Mouse (Mus musculus): Measurements from ENCODE around the gene Ccn5. TPM values are rescaled to one million over a fixed set of nuclear protein-coding genes. Genes with fewer than 3 reads are reported as not detected.

Ccn5 gene
- total and polyA plus RNA-seq, 3 experiments: not detected

DNA sequence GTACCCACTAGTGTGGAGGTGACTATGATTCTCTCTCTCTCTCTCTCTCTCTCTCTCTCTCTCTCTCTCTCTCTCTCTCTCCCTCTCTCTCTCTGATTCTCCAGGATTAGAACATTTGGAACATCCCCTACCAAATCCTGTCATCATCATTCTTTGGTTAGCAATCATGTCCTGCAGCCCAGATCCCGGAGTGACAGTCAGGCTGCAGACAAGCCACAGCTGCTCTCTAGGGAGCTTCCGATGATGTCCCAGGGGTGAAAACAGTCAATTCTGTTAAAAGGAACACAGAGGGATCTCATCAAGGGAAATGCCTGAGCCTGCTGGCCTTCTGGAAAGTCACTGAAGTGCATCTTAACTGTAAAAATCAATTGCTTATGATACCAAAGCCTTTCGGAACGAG, 21.4 kb downstream of the Ccn5 start:
- no peak for TF ChIP-seq GATA1 (IDR thresholded peaks at IDR 0.05; ENCODE audit: low read depth, low read length)
- Histone ChIP-seq H3K9me3 (replicated peaks; ENCODE audit: insufficient read depth, low read length) (no peaks in the 10 kb centered on the region), H3K27ac (ENCODE audit: control insufficient read depth, low read depth, low read length) (no peak overlapping the region), H3K36me3 (ENCODE audit: control insufficient read depth in 1 of 2, insufficient read depth in 2 of 2, low read length in 2 of 2) (no peaks in the 10 kb centered on the region), H3K27me3 (ENCODE audit: control insufficient read depth in 1 of 2, insufficient read depth in 2 of 2, low read length in 2 of 2) (peaks cover 3% of the 10 kb centered on the region in 2 experiments), H3K79me2 (ENCODE audit: control insufficient read depth, insufficient read depth, low read length, poor library complexity) (no peaks in the 10 kb centered on the region), H3K9ac (ENCODE audit: control insufficient read depth, low read depth, low read length, poor library complexity, severe bottlenecking) (no peak overlapping the region), H3K4me3 (ENCODE audit: control insufficient read depth in 1 of 2, insufficient read depth in 1 of 2, low read depth in 2 of 2, low read length in 2 of 2) (no peak overlapping the region), H3K4me1 (ENCODE audit: control insufficient read depth in 1 of 2, insufficient read depth in 2 of 2, low read length in 2 of 2) (no peaks in the 10 kb centered on the region)
- DNase-seq (ENCODE audit: low read depth, low spot score): no peak

GRCm38 (mm10) chr2:163853461-163853901, 32.8 kb downstream of the Ccn5 start, which contains the start of gene Kcnk15:
Kcnk15 (plus strand) TSS chr2:163853651.
- no peak within 1 kb of the TSS for H3K4me3 ChIP-seq (ENCODE audit: control insufficient read depth in 1 of 2, insufficient read depth in 1 of 2, low read depth in 2 of 2, low read length in 2 of 2)
- DNase-seq (ENCODE audit: low read depth, low spot score): no peak
- H3K36me3 ChIP-seq (ENCODE audit: control insufficient read depth in 1 of 2, insufficient read depth in 2 of 2, low read length in 2 of 2): no peaks in the 10 kb centered on the region
- H3K9me3 ChIP-seq (replicated peaks; ENCODE audit: insufficient read depth, low read length): no peaks in the 10 kb centered on the region
- TF ChIP-seq MAFK (IDR thresholded peaks at IDR 0.05; ENCODE audit: borderline replicate concordance, low read depth, low read length) (no peak), MEF2A (IDR thresholded peaks at IDR 0.05; ENCODE audit: extremely low read depth, insufficient replicate concordance, low read depth, low read length, poor library complexity, severe bottlenecking) (no peak), MYB (IDR thresholded peaks at IDR 0.05; ENCODE audit: low read depth, low read length) (no peak), CTCF (IDR thresholded peaks at IDR 0.05 in 2 of 3, conservative IDR thresholded peaks at IDR 0.05 in 1 of 3; ENCODE audit: control insufficient read depth in 1 of 3, insufficient read depth in 1 of 3, low read depth in 2 of 3, low read length in 3 of 3, poor library complexity in 1 of 3, severe bottlenecking in 1 of 3) (0 out of 6 replicates have a peak, but pooled peaks of 1 of the 3 experiments have one; percentile 1), HCFC1 (IDR thresholded peaks at IDR 0.05; ENCODE audit: low read depth, low read length) (no peak), ZKSCAN1 (IDR thresholded peaks at IDR 0.05; ENCODE audit: low read depth, low read length) (no peak)
- no peak within 1 kb of the TSS for H3K27ac ChIP-seq (ENCODE audit: control insufficient read depth, low read depth, low read length)
- H3K79me2 ChIP-seq (ENCODE audit: control insufficient read depth, insufficient read depth, low read length, poor library complexity): no peaks in the 10 kb centered on the region
- peaks cover 0 to 3% of the 10 kb centered on the region in 2 experiments; a peak in 2 of 4 replicates for H3K27me3 ChIP-seq (ENCODE audit: control insufficient read depth in 1 of 2, insufficient read depth in 2 of 2, low read length in 2 of 2)
- no peak within 1 kb of the TSS for H3K9ac ChIP-seq (ENCODE audit: control insufficient read depth, low read depth, low read length, poor library complexity, severe bottlenecking)
- H3K4me1 ChIP-seq (ENCODE audit: control insufficient read depth in 1 of 2, insufficient read depth in 2 of 2, low read length in 2 of 2): no peaks in the 10 kb centered on the region

GRCm38 (mm10) chr2:163857233-163857632, 36.6 kb downstream of the Ccn5 start:
- Histone ChIP-seq H3K9ac (ENCODE audit: control insufficient read depth, low read depth, low read length, poor library complexity, severe bottlenecking) (no peak overlapping the region), H3K4me1 (ENCODE audit: control insufficient read depth in 1 of 2, insufficient read depth in 2 of 2, low read length in 2 of 2) (no peaks in the 10 kb centered on the region), H3K27me3 (ENCODE audit: control insufficient read depth in 1 of 2, insufficient read depth in 2 of 2, low read length in 2 of 2) (no peaks in the 10 kb centered on the region; a peak in 1 of 4 replicates), H3K4me3 (ENCODE audit: control insufficient read depth in 1 of 2, insufficient read depth in 1 of 2, low read depth in 2 of 2, low read length in 2 of 2) (no peak overlapping the region), H3K9me3 (replicated peaks; ENCODE audit: insufficient read depth, low read length) (no peaks in the 10 kb centered on the region), H3K36me3 (ENCODE audit: control insufficient read depth in 1 of 2, insufficient read depth in 2 of 2, low read length in 2 of 2) (no peaks in the 10 kb centered on the region), H3K79me2 (ENCODE audit: control insufficient read depth, insufficient read depth, low read length, poor library complexity) (no peaks in the 10 kb centered on the region), H3K27ac (ENCODE audit: control insufficient read depth, low read depth, low read length) (no peak overlapping the region)
- TF ChIP-seq MYC (IDR thresholded peaks at IDR 0.05; ENCODE audit: low read depth, low read length): no peak
- no peak for TF ChIP-seq RCOR1 (IDR thresholded peaks at IDR 0.05; ENCODE audit: low read depth, low read length)
- TF ChIP-seq ZMIZ1 (IDR thresholded peaks at IDR 0.05; ENCODE audit: low read depth, low read length): no peak
- TF ChIP-seq NRF1 (IDR thresholded peaks at IDR 0.05; ENCODE audit: insufficient read depth, low read depth, low read length, poor library complexity, severe bottlenecking): no peak
- TF ChIP-seq CTCF (IDR thresholded peaks at IDR 0.05 in 2 of 3, conservative IDR thresholded peaks at IDR 0.05 in 1 of 3; ENCODE audit: control insufficient read depth in 1 of 3, insufficient read depth in 1 of 3, low read depth in 2 of 3, low read length in 3 of 3, poor library complexity in 1 of 3, severe bottlenecking in 1 of 3): no peak
- TF ChIP-seq HCFC1 (IDR thresholded peaks at IDR 0.05; ENCODE audit: low read depth, low read length): no peak
- no peak for TF ChIP-seq USF1 (IDR thresholded peaks at IDR 0.05; ENCODE audit: low read depth, low read length)
- TF ChIP-seq E2F4 (IDR thresholded peaks at IDR 0.05; ENCODE audit: borderline replicate concordance, low read depth, low read length): no peak
- no peak for TF ChIP-seq BHLHE40 (IDR thresholded peaks at IDR 0.05; ENCODE audit: borderline replicate concordance, low read depth, low read length)
- TF ChIP-seq NELFE (IDR thresholded peaks at IDR 0.05; ENCODE audit: low read depth, low read length): no peak
- no peak for TF ChIP-seq POLR2AphosphoS5 (IDR thresholded peaks at IDR 0.05; ENCODE audit: borderline replicate concordance, low read depth, low read length)
- no peak for TF ChIP-seq RAD21 (IDR thresholded peaks at IDR 0.05; ENCODE audit: low read depth, low read length)
- no peak for TF ChIP-seq MYB (IDR thresholded peaks at IDR 0.05; ENCODE audit: low read depth, low read length)
- no peak for TF ChIP-seq CHD1 (IDR thresholded peaks at IDR 0.05; ENCODE audit: low read depth, low read length)
- no peak for TF ChIP-seq ZKSCAN1 (IDR thresholded peaks at IDR 0.05; ENCODE audit: low read depth, low read length)
- no peak for TF ChIP-seq TBP (IDR thresholded peaks at IDR 0.05; ENCODE audit: low read depth, low read length)
- TF ChIP-seq ZNF384 (IDR thresholded peaks at IDR 0.05; ENCODE audit: low read depth, low read length): no peak
- no peak for TF ChIP-seq MAZ (IDR thresholded peaks at IDR 0.05; ENCODE audit: low read depth, low read length)
- no peak for DNase-seq (ENCODE audit: low read depth, low spot score)
